Mouse (Mus musculus) cerebellum, adult 8-10 months (tissue): ENCODE measurements at regions not wholly inside any gene's neighbourhood (a gene's known extent, or its start where the extent isn't known, plus 50 kb on each side); places are given as distances from the start of the nearest gene placed in this dataset.

Source experiments
- DNase-seq: peaks from one replicate; pipeline ENCODE4 v3.0.0; 2022

GRCm38 (mm10) chr6:117427351-117428142, 259.2 kb downstream of the Cxcl12 start:
- DNase-seq: no peak

GRCm38 (mm10) chr6:117428441-117428840, 260.1 kb downstream of the Cxcl12 start:
- no peak for DNase-seq

- no peak for DNase-seq
These were observed 262.8 kb downstream of the Cxcl12 start for GRCm38 (mm10) chr6:117430876-117431781.

GRCm38 (mm10) chr6:117436851-117437250, 268.5 kb downstream of the Cxcl12 start:
- no peak for DNase-seq

- no peak for DNase-seq
These were observed 269.2 kb downstream of the Cxcl12 start for GRCm38 (mm10) chr6:117437411-117438101.

GRCm38 (mm10) chr6:117448652-117449051, 280.3 kb downstream of the Cxcl12 start:
- DNase-seq: no peak

- no peak for DNase-seq
These were observed 282.7 kb downstream of the Cxcl12 start for GRCm38 (mm10) chr6:117451001-117451400.

GRCm38 (mm10) chr6:117460193-117460592, 291.9 kb downstream of the Cxcl12 start:
- no peak for DNase-seq

- no peak for DNase-seq
These were observed 296.8 kb downstream of the Cxcl12 start for GRCm38 (mm10) chr6:117465165-117465564.

GRCm38 (mm10) chr6:117465606-117466174, 297.4 kb downstream of the Cxcl12 start:
- DNase-seq: no peak

GRCm38 (mm10) chr6:117479376-117479775, 311.0 kb downstream of the Cxcl12 start:
- DNase-seq: no peak

GRCm38 (mm10) chr6:117480396-117480795, 312.1 kb downstream of the Cxcl12 start:
- DNase-seq: no peak

GRCm38 (mm10) chr6:117489161-117489560, 320.8 kb downstream of the Cxcl12 start:
- DNase-seq: no peak

GRCm38 (mm10) chr6:117489761-117490396, 321.5 kb downstream of the Cxcl12 start:
- no peak for DNase-seq

GRCm38 (mm10) chr6:117494971-117495370, 326.6 kb downstream of the Cxcl12 start:
- no peak for DNase-seq

- DNase-seq: no peak
These were observed 329.0 kb downstream of the Cxcl12 start for GRCm38 (mm10) chr6:117497337-117497736.

GRCm38 (mm10) chr6:117497904-117498303, 329.6 kb downstream of the Cxcl12 start:
- DNase-seq: no peak

- DNase-seq: no peak
These were observed 334.0 kb downstream of the Cxcl12 start for GRCm38 (mm10) chr6:117502346-117502745.

GRCm38 (mm10) chr6:117504771-117505170, 336.2 kb upstream of the Zfp637 start:
- DNase-seq: no peak

GRCm38 (mm10) chr6:117505431-117505830, 335.5 kb upstream of the Zfp637 start:
- no peak for DNase-seq

- DNase-seq: no peak
These were observed 334.4 kb upstream of the Zfp637 start for GRCm38 (mm10) chr6:117506619-117507018.

GRCm38 (mm10) chr6:117508860-117509259, 332.1 kb upstream of the Zfp637 start:
- DNase-seq: no peak
